Comparison of ENCODE assay signal across 8 mouse cellular contexts in the genomic region with DNA sequence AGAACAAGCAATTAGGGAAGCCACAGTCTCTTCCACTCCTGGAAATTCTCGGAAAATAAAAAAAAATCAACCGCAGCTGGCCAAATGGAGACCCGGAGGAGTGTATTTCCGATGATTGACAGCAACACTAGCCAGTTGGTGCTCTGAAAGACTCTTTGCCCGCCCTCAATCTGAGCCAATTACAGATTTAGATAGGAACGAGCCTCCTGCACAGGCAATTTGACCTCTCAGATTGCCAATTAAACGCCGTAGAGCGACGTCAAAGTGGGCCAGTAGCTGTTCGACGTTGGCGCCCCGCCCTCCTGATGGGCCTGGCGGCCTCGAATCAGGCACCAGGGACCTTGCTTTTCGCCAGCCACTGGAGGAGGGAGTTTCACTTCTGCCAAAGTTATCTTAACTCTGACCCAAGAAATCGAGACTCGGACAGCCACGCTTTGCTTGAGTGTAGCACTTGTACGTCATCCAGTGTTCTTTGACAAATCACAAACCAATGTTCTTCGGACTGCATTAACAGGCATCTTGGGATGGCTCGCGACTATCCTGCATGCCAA. TPM values are rescaled to one million over a fixed set of nuclear protein-coding genes. Genes with fewer than 3 reads are reported as not detected.
DNase-seq lines count a peak whose midpoint lies in the region; ATAC-seq and TF ChIP-seq lines count a peak whose summit lies in the region.

Gene Ppm1k, minus strand, starts transcription at position 83 of the 551 bp plus-strand sequence.

- no peaks in the 10 kb centered on the region for H3K27me3 ChIP-seq in embryonic facial prominence, embryonic 15.5 days
- no peaks in the 10 kb centered on the region for H3K27me3 ChIP-seq in limb, embryonic 14.5 days (ENCODE audit: control insufficient read depth, insufficient read depth, low read length)
- H3K27me3 ChIP-seq in midbrain, postnatal 0 days (ENCODE audit: insufficient read depth, low read length) = no peaks in the 10 kb centered on the region

- no peaks in the 10 kb centered on the region for H3K36me3 ChIP-seq in embryonic facial prominence, embryonic 15.5 days
- H3K36me3 ChIP-seq in limb, embryonic 14.5 days (ENCODE audit: control insufficient read depth, insufficient read depth, low read length) = no peaks in the 10 kb centered on the region
- H3K36me3 ChIP-seq in midbrain, postnatal 0 days (ENCODE audit: insufficient read depth, low read length) = no peaks in the 10 kb centered on the region

- peak within 1 kb of the TSS; percentile 64 for H3K4me2 ChIP-seq in embryonic facial prominence, embryonic 15.5 days (replicated peaks)
- H3K4me2 ChIP-seq in limb, embryonic 14.5 days (replicated peaks; ENCODE audit: low read depth, low read length, severe bottlenecking) = peak within 1 kb of the TSS; percentile 63
- H3K4me2 ChIP-seq in midbrain, postnatal 0 days (ENCODE audit: low read depth, low read length, poor library complexity, severe bottlenecking) = peak within 1 kb of the TSS; percentile 76

- peak; percentile 99 for DNase-seq in 416B (ENCODE audit: low read depth)
- peak; percentile 100 for DNase-seq in heart, adult 8-10 months (ENCODE audit: low spot score)
- DNase-seq in kidney, adult 9 months = peak; percentile 100
- DNase-seq in limb, embryonic 14.5 days (ENCODE audit: low spot score) = peak; percentile 99
- DNase-seq in midbrain, postnatal 0 days (ENCODE audit: low spot score) = peak; percentile 100
- peak; percentile 84 to 88 for DNase-seq in spleen, postnatal 14 days (ENCODE audit: low spot score in 2 of 2)

- H3K4me3 ChIP-seq in bone marrow, adult 2 months (replicated peaks; ENCODE audit: control insufficient read depth, low read depth, low read length) = peak within 1 kb of the TSS; percentile 81
- peak within 1 kb of the TSS; percentile 67 for H3K4me3 ChIP-seq in embryonic facial prominence, embryonic 15.5 days (replicated peaks)
- H3K4me3 ChIP-seq in limb, embryonic 14.5 days (replicated peaks; ENCODE audit: low read length) = peak within 1 kb of the TSS; percentile 60
- H3K4me3 ChIP-seq in midbrain, postnatal 0 days (ENCODE audit: low read depth, low read length) = peak within 1 kb of the TSS; percentile 83

- H3K27ac ChIP-seq in bone marrow, adult 2 months (ENCODE audit: control insufficient read depth, insufficient read depth, low read depth, low read length, poor library complexity) = peak within 1 kb of the TSS; percentile 67
- H3K27ac ChIP-seq in embryonic facial prominence, embryonic 15.5 days (replicated peaks) = peak within 1 kb of the TSS; percentile 90
- peak within 1 kb of the TSS; percentile 77 for H3K27ac ChIP-seq in limb, embryonic 14.5 days (replicated peaks; ENCODE audit: low read depth, low read length)
- peak within 1 kb of the TSS; percentile 77 for H3K27ac ChIP-seq in midbrain, postnatal 0 days (ENCODE audit: low read depth, low read length)

- WGBS in bone marrow, adult 2 months = under 1% methylated on average over 24 of the region's 24 CpGs
- under 1% methylated on average over 24 of the region's 24 CpGs for WGBS in embryonic facial prominence, embryonic 15.5 days
- 3% methylated on average over 24 of the region's 24 CpGs for WGBS in limb, embryonic 14.5 days
- under 1% methylated on average over 24 of the region's 24 CpGs for WGBS in midbrain, postnatal 0 days

- no peak for TF ChIP-seq POLR2A in bone marrow, adult 2 months (IDR thresholded peaks at IDR 0.05; ENCODE audit: borderline replicate concordance, control insufficient read depth, low read depth, low read length)
- peak; percentile 45; the same call in 1 of the 2 replicates for TF ChIP-seq POLR2A in limb, embryonic 14.5 days (IDR thresholded peaks at IDR 0.05; ENCODE audit: borderline replicate concordance, extremely low read depth, insufficient read depth, insufficient read length)

- peak within 1 kb of the TSS; percentile 53 for H3K9ac ChIP-seq in embryonic facial prominence, embryonic 15.5 days
- H3K9ac ChIP-seq in limb, embryonic 14.5 days (ENCODE audit: low read depth, low read length, severe bottlenecking) = peak within 1 kb of the TSS; percentile 66
- peak within 1 kb of the TSS; percentile 84 for H3K9ac ChIP-seq in midbrain, postnatal 0 days (replicated peaks; ENCODE audit: low read length, poor library complexity, severe bottlenecking)

- no peaks in the 10 kb centered on the region for H3K9me3 ChIP-seq in embryonic facial prominence, embryonic 15.5 days (replicated peaks)
- H3K9me3 ChIP-seq in limb, embryonic 14.5 days (ENCODE audit: control insufficient read depth, low read length) = no peaks in the 10 kb centered on the region
- no peaks in the 10 kb centered on the region for H3K9me3 ChIP-seq in midbrain, postnatal 0 days (ENCODE audit: low read length)

- no peak for TF ChIP-seq CTCF in bone marrow, adult 2 months (IDR thresholded peaks at IDR 0.05; ENCODE audit: control insufficient read depth, insufficient read depth, low read length)
- TF ChIP-seq CTCF in midbrain, postnatal 0 days (IDR thresholded peaks at IDR 0.05) = no peak

- peak; percentile 98 for ATAC-seq in embryonic facial prominence, embryonic 15.5 days (ENCODE audit: insufficient number of reproducible peaks, low FRiP score, low TSS enrichment, low read depth)
- peak; percentile 96 for ATAC-seq in limb, embryonic 14.5 days (ENCODE audit: low FRiP score, low read depth)
- peak; percentile 98 for ATAC-seq in midbrain, postnatal 0 days (ENCODE audit: low FRiP score)

- no peaks in the 10 kb centered on the region for H3K4me1 ChIP-seq in bone marrow, adult 2 months (ENCODE audit: control insufficient read depth, insufficient read depth, low read length)
- peaks cover 12% of the 10 kb centered on the region; the same call in 1 of the 2 replicates for H3K4me1 ChIP-seq in embryonic facial prominence, embryonic 15.5 days
- H3K4me1 ChIP-seq in limb, embryonic 14.5 days (ENCODE audit: control insufficient read depth, insufficient read depth, low read length) = 0 out of 2 replicates have a peak, but pooled peaks cover 10% of the 10 kb centered on the region
- no peaks in the 10 kb centered on the region for H3K4me1 ChIP-seq in midbrain, postnatal 0 days (ENCODE audit: insufficient read depth, low read length)

RNA-seq across cellular contexts. Expression of gene Ppm1k, which starts in this region (rescaled TPM):
- polyA plus RNA-seq in bone marrow, adult 2 months (2011; ENCODE audit: insufficient read depth, insufficient read length, low replicate concordance, missing spikeins) = 1.4 and 3.0 TPM in 2 replicates
- 3.6 and 5.0 TPM in 2 replicates for polyA plus RNA-seq in embryonic facial prominence, embryonic 15.5 days (2015; fragmentation: Nextera tagmentation; extraction: Ambion mirVana)
- 100 to 1,000 TPM in 3 of 4 experiments, 10 to 100 TPM in 1; 92.8 to 122 (median 105) TPM for total RNA-seq in heart, adult 8-10 months (2022)
- polyA plus RNA-seq in limb, embryonic 14.5 days (2012; rRNA removed) = 4.0 and 4.2 TPM in 2 replicates
- polyA plus RNA-seq in limb, embryonic 14.5 days (2014; fragmentation: Nextera tagmentation; extraction: Ambion mirVana) = 3.4 and 4.7 TPM in 2 replicates
- 17.7 and 17.9 TPM in 2 replicates for total RNA-seq in midbrain, postnatal 0 days (2014; rRNA removed)
- 6.5 and 7.0 TPM in 2 replicates for polyA plus RNA-seq in midbrain, postnatal 0 days (2015; fragmentation: Nextera tagmentation; extraction: Ambion mirVana)

Comparison
In these comparisons a context has a peak if more than half of its experiments do, and no peak if none do; other contexts are left out.
1. Peak in every context shown above with its lines: DNase-seq, ATAC-seq, H3K4me3 ChIP-seq and H3K27ac ChIP-seq.